Mouse (Mus musculus): Measurements from ENCODE around the gene Dip2b.
A peak's percentile ranks its signal among the peaks of the same experiment; 100 is the strongest.

Gene Dip2b

GRCm38 (mm10) chr15:100050940-100051339, 12.5 kb downstream of the Dip2b start:
- DNase-seq (ENCODE audit: low spot score), result no peak

- no peak for DNase-seq (ENCODE audit: low spot score)
These were observed 14.3 kb downstream of the Dip2b start for GRCm38 (mm10) chr15:100052726-100053125.

- no peak for DNase-seq (ENCODE audit: low spot score)
These were observed 18.0 kb downstream of the Dip2b start for GRCm38 (mm10) chr15:100056397-100056908.

GRCm38 (mm10) chr15:100057698-100058097, 19.2 kb downstream of the Dip2b start:
- DNase-seq (ENCODE audit: low spot score), result no peak

GRCm38 (mm10) chr15:100058143-100058542, 19.7 kb downstream of the Dip2b start:
- no peak for DNase-seq (ENCODE audit: low spot score)

- no peak for DNase-seq (ENCODE audit: low spot score)
These were observed 20.4 kb downstream of the Dip2b start for GRCm38 (mm10) chr15:100058912-100059311.

- no peak for DNase-seq (ENCODE audit: low spot score)
These were observed 21.3 kb downstream of the Dip2b start for GRCm38 (mm10) chr15:100059626-100060311.

GRCm38 (mm10) chr15:100060513-100061140, 22.2 kb downstream of the Dip2b start:
- no peak for DNase-seq (ENCODE audit: low spot score)

GRCm38 (mm10) chr15:100061377-100061776, 22.9 kb downstream of the Dip2b start:
- DNase-seq (ENCODE audit: low spot score), result no peak

- DNase-seq (ENCODE audit: low spot score), result no peak
These were observed 24.8 kb downstream of the Dip2b start for GRCm38 (mm10) chr15:100063229-100063773.

- DNase-seq (ENCODE audit: low spot score), result no peak
These were observed 28.2 kb downstream of the Dip2b start for GRCm38 (mm10) chr15:100066702-100067101.

- no peak for DNase-seq (ENCODE audit: low spot score)
These were observed 30.6 kb downstream of the Dip2b start for GRCm38 (mm10) chr15:100069101-100069500.

GRCm38 (mm10) chr15:100070021-100070420, 31.6 kb downstream of the Dip2b start:
- no peak for DNase-seq (ENCODE audit: low spot score)

GRCm38 (mm10) chr15:100071819-100072218, 33.4 kb downstream of the Dip2b start:
- DNase-seq (ENCODE audit: low spot score), result no peak

- no peak for DNase-seq (ENCODE audit: low spot score)
These were observed 35.4 kb downstream of the Dip2b start for GRCm38 (mm10) chr15:100073696-100074453.

- DNase-seq (ENCODE audit: low spot score), result no peak
These were observed 36.3 kb downstream of the Dip2b start for GRCm38 (mm10) chr15:100074754-100075153.

- DNase-seq (ENCODE audit: low spot score), result no peak
These were observed 37.9 kb downstream of the Dip2b start for GRCm38 (mm10) chr15:100076362-100076761.

GRCm38 (mm10) chr15:100080833-100081477, 42.5 kb downstream of the Dip2b start:
- DNase-seq (ENCODE audit: low spot score), result no peak

- DNase-seq (ENCODE audit: low spot score), result no peak
These were observed 43.1 kb downstream of the Dip2b start for GRCm38 (mm10) chr15:100081478-100081998.

GRCm38 (mm10) chr15:100082052-100082451, 43.6 kb downstream of the Dip2b start:
- DNase-seq (ENCODE audit: low spot score), result no peak

GRCm38 (mm10) chr15:100082733-100083132, 44.3 kb downstream of the Dip2b start:
- peak; percentile 37 for DNase-seq (ENCODE audit: low spot score)

GRCm38 (mm10) chr15:100083882-100084281, 45.4 kb downstream of the Dip2b start:
- DNase-seq (ENCODE audit: low spot score), result no peak

Measured in urinary bladder, postnatal 25 days (tissue).